Mouse (Mus musculus): ENCODE measurements around the gene Pnkp.
"Not testable (repeated sequence)": the region's sequence is repeated elsewhere in the genome, so short reads cannot be mapped to it uniquely, and the experiment has no call there.

Gene Pnkp

GRCm38 (mm10) chr7:44870614-44871013 is 13.7 kb downstream of the Pnkp start:
- no peak for DNase-seq

- no peak for DNase-seq
These were observed 14.2 kb downstream of the Pnkp start for GRCm38 (mm10) chr7:44871181-44871580.

- not testable (repeated sequence) for DNase-seq
These were observed 14.8 kb downstream of the Pnkp start for GRCm38 (mm10) chr7:44871774-44872173.

GRCm38 (mm10) chr7:44877833-44878232 is 20.9 kb downstream of the Pnkp start:
- no peak for DNase-seq

GRCm38 (mm10) chr7:44883036-44883435 is 26.1 kb downstream of the Pnkp start:
- no peak for DNase-seq

GRCm38 (mm10) chr7:44884637-44885036 is 27.7 kb downstream of the Pnkp start:
- no peak for DNase-seq

- DNase-seq: no peak
These were observed 30.0 kb downstream of the Pnkp start for GRCm38 (mm10) chr7:44886964-44887363.

GRCm38 (mm10) chr7:44888256-44889105 is 31.5 kb downstream of the Pnkp start:
- DNase-seq: no peak

GRCm38 (mm10) chr7:44890180-44890579 is 33.2 kb downstream of the Pnkp start:
- DNase-seq: no peak

- no peak for DNase-seq
These were observed 33.8 kb downstream of the Pnkp start for GRCm38 (mm10) chr7:44890737-44891136.

GRCm38 (mm10) chr7:44891611-44892010 is 34.7 kb downstream of the Pnkp start:
- no peak for DNase-seq

GRCm38 (mm10) chr7:44892276-44892921 is 35.5 kb downstream of the Pnkp start, which contains the start of gene Med25:
TSS of gene Med25 (minus strand) at chr7:44892712.
- peak; percentile 95 for DNase-seq

- DNase-seq: no peak
These were observed 36.3 kb downstream of the Pnkp start for GRCm38 (mm10) chr7:44893197-44893596.

GRCm38 (mm10) chr7:44894175-44894574 is 37.2 kb downstream of the Pnkp start:
- no peak for DNase-seq

GRCm38 (mm10) chr7:44895206-44895592 is 38.3 kb downstream of the Pnkp start:
- no peak for DNase-seq

GRCm38 (mm10) chr7:44895593-44896434 is 38.9 kb downstream of the Pnkp start, which contains the start of gene Fuz:
TSS of gene Fuz (plus strand) at chr7:44896079.
- DNase-seq: peak; percentile 96

- DNase-seq: no peak
These were observed 39.6 kb downstream of the Pnkp start for GRCm38 (mm10) chr7:44896499-44896898.

GRCm38 (mm10) chr7:44898607-44899006 is 41.7 kb downstream of the Pnkp start:
- DNase-seq: peak; percentile 51

GRCm38 (mm10) chr7:44900632-44901031 is 43.7 kb downstream of the Pnkp start:
- DNase-seq: no peak

GRCm38 (mm10) chr7:44901230-44901722 is 44.3 kb downstream of the Pnkp start:
- peak; percentile 55 for DNase-seq

- DNase-seq: no peak
These were observed 48.5 kb downstream of the Pnkp start for GRCm38 (mm10) chr7:44905430-44905829.

GRCm38 (mm10) chr7:44908706-44909476 is 52.0 kb downstream of the Pnkp start:
- no peak for DNase-seq
